Mouse (Mus musculus): ENCODE results near the gene Arhgap15. TPM values are rescaled to one million over a fixed set of nuclear protein-coding genes. Genes with fewer than 3 reads are reported as not detected.

The Arhgap15 gene
- polyA plus RNA-seq, 1 experiment: 0.63 TPM

DNA sequence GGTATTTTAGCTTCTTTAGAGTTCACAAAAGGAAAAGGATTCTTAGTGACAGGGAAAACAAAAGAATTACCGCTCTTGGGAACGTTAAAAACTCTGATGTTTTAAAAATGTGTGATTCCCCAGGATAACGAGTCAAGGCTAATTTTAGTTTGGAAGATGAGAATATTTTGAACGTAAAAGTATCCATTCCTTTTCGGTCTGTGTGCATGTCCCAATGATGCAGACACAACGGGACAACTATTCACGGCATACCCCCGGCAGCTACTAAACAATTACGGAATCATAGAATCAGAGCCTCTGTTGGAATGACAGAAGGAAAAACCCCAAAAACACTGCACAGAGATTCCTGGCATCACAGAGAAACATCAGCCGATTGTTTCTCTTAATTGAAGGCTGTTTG, 281.2 kb downstream of the Arhgap15 start:
- no peak for DNase-seq (ENCODE audit: low read depth)

DNA sequence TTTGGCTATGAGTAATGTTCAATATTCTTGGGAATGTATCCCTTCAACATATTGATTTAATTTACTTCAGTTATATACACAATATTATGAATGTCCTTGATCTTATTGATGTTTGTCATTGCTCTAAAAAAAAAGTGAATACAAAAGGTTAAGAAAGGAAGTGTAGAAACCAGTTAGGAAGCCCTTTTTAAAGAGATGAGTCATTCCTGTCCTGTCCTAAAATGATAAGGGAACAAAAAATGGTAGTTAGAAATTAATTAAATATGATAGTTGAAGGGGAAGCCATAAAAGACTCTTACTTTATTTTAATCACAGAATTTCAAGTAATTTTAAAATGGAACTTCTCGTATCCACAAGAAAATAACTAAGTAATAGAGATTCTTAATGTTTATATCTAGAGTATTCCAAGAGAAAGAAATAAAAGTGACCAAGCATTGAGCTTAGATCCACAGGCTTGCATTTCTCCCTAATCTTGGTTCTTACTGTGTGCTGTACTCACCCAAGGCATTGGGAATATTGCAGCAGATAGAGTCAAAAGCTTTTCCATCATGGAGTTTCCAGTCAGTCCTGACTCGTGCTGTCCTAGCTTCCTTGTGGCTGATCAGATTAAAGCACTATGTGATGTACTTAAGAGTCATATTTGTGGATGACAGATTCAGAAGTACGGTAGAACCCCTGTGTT, 291.0 kb downstream of the Arhgap15 start:
- DNase-seq (ENCODE audit: low read depth): no peak

DNA sequence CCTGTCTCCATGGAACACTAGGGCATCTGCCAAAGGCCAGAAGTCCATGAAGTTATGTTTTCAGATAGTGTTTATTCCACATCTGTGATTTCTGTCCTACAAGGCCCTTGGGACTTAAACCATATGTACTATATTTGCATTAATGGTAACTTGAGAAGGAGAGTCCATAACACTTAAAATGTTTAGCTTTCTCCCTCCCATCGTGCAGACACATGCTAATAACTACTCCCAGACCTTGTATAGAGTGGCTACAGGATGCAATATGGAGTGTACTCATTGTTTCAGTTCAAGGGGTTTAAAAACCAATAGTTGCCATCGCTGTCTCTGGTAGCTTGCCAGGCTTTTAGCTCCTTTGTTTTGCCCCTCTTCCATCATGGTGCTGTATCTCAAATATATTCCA, 295.5 kb downstream of the Arhgap15 start:
- no peak for DNase-seq (ENCODE audit: low read depth)

DNA sequence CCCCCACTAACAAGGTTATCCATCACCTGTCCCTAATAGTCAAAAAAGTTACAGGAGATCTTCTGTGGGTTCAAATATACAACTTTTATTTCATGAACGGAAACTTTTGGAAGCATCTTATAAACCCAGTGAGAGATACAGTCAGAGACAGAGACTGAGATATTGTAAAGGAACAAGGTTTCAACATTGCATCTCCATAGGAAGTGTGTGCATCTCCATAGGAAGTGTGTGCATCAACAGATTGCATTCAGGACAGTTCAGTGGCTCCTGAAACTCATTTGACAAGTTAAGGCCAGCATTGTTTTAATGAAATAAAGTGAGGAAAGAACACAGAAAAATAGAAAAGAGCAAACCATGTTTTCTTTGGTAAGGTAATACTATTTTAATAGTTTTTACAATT, 296.0 kb downstream of the Arhgap15 start:
- DNase-seq (ENCODE audit: low read depth): no peak

DNA sequence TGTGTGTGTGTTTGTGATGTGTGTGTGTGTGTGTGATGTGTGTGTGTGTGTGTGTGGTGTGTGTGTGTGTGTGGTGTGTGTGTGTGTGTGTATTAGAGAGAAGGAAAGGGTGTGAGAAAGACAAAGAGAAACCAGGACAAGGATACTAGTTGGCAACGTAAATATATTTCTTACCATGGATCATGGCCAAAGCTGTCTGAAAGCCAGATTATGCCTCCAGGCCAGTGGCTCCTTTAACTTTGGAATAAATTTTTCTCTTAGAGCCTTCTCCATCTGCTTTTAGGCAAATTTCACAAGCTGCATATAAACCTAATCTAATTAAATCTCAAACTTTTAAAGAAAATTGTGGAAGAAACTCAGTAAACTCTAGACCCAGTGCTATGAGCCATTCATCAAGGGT, 296.6 kb downstream of the Arhgap15 start:
- DNase-seq (ENCODE audit: low read depth): no peak

DNA sequence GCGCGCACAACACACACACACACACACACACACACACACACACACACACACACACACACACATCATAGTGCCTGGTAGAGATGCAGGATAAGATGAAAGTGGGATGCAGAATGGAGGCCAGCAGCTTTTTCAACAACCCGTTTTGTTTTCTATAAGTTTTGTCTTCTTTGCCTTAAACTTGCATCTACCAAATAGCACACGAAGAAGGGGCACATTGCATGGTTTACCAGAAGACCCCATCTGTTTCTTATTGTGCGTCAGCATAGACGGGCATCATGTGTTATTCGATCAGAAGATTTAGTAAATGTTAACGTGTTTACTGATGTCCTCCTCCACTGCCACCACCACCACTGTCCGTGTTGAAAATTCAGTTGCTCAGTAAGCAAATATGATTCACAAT, 311.7 kb downstream of the Arhgap15 start:
- DNase-seq (ENCODE audit: low read depth): no peak

DNA sequence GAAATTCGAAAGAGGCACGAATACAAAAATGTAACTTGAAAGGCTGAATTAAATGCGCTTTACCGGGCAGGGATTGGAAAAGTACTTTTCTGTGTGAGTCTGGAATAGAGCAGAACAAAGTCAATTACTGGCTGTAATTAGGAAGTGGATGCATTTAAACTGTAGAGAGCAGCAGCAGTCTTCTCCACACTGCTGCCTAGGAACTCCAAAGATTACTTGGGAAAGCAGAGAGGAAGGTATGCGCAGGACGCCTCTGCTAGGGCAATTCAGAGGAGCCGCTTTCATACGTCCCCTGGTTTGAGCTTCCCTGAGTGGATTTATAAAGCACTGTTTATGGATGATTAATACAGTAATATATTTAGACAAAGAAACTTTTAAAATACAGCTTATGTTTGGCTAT, 312.1 kb downstream of the Arhgap15 start:
- DNase-seq (ENCODE audit: low read depth): no peak

DNA sequence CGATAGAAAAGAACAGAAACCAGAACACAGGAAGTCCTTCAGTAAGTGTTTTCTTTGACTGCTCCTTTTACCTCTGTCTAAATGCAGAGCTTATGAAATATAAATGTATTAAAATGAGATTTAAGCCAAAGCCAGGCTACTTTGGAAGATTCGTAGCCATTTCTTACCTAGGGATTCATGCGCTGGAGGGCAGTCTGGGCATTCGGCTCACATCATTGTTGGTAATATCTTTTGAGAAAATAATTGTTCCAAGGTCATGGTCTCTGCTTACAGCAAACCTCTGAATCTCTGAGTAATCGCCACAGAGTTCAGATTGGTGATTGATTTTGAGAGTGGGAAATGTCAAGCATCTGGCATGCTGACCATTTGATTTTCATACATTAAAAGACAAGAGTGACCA, 316.4 kb downstream of the Arhgap15 start:
- no peak for DNase-seq (ENCODE audit: low read depth)

DNA sequence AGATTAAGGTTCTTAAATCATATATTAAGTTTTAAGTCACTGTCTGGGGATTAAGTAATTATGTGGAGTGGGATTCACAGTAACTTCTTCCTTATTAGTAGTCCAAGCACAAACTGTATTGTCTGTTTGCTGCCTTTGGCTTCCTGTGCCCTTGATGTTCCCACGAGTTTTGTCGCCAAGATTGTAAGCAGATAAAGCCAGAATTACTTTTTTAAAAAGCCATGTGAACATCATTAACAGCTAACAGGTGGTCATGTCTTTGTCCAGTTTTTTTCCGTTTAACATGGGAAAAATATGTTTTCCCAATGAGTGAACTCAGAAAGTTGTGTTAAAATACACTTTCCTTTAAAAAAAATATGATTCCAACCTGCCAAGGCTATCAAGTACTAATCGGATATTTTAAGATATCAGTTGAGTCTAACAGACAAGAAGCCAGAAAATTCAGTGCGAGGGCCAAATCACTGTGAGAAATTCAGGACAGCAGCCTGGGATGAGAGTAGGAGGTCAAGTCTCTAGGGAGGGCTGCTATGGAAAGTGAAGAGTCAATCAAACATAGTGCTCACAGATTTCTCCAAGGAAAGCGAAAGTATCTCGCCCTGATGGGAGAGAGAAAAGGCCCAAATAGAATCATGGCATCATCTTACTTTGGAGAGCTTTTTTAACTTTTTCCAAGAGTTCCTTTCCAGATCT, 319.7 kb downstream of the Arhgap15 start:
- no peak for DNase-seq (ENCODE audit: low read depth)

DNA sequence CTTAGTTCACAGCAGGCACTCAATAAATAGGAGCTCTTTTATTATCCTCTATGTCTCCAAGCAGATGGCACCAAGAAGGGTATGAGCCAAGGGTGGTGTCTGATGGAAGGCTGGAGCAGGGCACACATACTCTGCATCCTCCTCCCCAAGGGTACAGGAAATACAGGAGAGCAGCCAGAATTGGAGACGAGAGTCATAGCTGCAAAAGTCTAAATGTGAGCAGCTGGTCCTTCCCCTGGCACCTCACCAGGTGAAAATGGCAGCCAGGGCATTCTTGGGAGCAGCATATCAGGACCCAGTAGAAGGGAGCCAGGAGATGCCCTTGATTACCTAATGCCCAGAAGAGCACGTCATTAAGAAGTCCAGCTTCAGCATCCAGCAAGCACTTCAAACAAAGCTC, 320.3 kb downstream of the Arhgap15 start:
- no peak for DNase-seq (ENCODE audit: low read depth)

DNA sequence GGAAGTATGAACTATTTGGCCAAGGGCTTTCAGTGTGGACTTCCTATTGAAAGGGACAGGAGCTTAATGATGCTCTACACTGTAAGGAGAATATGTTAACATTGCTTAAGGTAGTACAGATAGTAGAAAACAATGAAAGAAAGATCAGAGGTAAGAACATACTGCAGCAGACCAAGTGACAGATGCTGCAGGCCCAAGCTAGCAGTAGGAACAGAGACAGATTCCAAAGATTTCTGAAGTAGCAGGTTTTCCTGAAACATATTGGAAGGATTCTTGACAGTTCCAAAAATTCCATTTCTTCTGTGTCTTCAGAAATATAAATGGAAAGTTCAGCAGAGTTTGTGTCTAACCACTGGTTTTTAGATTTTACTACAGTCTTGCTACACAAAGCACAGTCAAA, 327.9 kb downstream of the Arhgap15 start:
- no peak for DNase-seq (ENCODE audit: low read depth)

DNA sequence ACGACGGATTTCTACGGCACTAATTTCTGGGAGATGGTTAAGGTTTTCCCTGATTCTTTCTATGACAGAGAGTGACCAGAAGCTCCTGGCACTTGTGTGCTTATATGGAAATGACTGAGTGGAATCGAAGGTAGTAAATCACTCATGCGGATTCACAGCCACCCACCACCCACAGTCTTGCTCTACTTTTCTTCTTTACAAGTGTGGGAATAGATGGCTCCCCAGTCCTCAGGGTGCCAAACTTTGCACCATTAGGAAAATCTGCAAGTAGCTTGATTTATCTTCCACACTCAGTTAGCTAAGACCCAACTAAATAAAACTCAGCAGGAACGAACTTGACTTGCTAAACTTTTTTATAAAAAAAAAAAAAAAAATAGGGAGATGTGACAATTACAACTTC, 331.9 kb downstream of the Arhgap15 start:
- no peak for DNase-seq (ENCODE audit: low read depth)

DNA sequence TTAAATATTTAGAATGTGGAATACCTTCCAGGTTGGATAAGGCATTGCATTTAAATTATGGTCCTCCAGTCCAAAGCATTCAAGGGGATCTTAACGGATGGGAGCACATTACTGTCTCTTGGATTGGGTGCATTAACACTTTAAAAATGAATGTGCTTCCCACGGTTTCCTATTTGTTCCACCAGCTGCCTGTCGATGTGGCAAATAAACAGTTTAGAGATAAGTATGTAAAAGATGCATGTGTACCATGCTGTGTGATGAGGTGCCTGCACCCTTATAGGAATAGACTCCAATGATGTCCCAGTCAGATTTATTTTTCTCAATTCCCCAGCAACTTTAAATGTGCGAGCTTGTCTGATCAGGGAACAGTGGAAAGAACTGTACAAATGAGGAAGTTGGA, 332.6 kb downstream of the Arhgap15 start:
- DNase-seq (ENCODE audit: low read depth): no peak

DNA sequence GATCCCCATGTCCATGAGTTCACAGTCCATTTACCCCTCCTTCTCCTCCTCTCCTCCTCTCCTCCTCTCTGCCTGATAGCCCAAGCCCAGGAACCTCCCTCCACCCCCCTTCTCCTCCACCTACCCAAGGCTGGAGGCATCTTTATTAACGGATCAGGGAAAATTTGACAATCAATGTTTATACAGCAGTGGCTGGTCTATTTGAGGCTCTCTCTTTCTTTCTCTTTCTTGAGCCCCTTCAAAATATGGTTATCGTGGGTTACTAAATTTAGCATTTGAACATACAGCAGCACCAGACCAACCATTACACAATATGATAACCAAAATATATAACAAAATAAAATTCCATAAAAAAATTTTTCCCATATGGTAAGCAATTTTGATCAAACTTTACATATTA, 335.8 kb downstream of the Arhgap15 start:
- no peak for DNase-seq (ENCODE audit: low read depth)

DNA sequence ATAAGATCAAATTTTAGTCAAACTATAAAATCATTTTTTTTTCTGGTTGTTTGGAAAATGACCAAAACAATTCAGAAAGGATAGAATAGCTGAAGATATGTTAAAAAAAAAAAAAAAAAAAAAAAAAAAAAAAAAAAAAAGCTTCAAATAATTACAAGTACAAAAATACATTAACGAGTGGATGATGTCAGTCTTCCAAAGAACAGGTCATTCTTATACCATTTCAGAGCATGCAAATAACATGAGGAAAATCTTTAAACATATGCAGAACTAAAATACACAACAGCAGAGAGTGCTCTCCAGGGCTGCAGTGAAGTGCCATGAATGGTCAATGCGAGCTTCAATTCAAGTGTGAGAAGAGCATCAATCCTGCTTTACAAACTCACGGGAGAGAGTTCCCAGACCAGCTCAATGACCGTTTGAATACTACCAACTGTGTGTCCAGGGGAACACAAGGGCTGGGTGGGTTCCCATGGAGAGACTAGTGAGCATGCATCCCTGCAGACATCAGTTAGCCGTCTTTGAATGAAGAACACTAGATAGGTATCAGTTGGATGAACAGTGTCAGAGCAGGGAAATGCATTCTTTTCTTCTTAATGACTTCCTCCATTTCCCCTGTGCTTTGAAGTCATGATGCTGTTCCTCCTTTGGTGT, 337.9 kb downstream of the Arhgap15 start:
- no peak for DNase-seq (ENCODE audit: low read depth)

DNA sequence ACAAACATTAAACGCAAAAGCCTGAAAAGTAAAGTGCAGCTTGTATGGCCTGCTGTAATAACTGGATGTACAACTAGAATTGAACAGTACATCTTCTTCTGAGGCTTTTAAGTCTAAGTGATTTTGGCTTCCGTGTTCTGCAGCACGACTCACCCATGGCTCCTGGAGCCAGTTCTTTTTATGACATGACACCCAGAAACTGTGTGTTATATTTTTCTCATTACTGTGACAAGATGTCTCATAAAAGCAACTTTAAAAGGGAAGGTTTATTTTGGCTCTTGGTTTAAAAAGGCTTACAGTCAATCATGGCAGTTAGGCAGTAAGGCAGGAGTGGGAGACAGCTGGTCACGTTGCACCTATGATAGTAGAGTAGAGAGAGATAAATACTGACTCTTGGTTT, 349.9 kb downstream of the Arhgap15 start:
- no peak for DNase-seq (ENCODE audit: low read depth)

DNA sequence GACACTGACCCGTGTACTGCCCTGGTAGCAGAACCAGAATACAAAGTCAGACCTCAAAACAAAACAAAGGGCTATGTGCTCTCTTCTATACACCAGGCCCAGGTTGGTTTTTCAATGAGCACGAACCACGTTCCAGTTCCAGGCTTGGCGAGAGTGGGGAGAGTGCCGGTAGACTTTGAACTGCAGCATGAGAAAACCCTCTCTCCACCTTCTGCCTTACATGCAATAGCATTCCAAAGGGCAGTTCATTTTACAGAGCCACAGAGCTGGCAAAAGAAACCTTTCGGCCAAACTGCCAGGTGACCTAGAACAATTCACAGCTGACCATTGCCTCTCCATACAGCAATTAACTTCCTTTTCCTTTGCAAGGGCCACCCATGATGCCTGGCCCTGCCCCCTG, 353.7 kb downstream of the Arhgap15 start:
- DNase-seq (ENCODE audit: low read depth): no peak

DNA sequence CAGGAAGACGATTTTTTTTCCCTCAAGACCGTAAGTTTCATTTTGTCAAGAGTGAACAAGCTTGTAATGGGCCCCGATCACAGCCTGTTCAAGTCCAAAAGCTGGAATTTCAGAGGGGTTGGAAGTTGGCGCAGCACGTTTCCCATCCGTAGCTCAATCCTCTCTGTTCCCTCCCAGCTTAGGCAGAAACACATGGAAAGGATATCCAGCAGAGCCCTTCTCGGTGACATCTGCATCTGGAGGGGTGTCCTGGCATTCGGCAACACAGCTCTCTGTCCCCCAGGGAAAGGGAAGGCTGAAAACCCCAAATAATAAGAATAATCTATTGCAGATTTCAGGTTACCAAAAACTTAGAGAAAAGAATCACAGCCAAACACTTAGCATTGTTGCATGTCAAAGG, 354.7 kb downstream of the Arhgap15 start:
- no peak for DNase-seq (ENCODE audit: low read depth)

DNA sequence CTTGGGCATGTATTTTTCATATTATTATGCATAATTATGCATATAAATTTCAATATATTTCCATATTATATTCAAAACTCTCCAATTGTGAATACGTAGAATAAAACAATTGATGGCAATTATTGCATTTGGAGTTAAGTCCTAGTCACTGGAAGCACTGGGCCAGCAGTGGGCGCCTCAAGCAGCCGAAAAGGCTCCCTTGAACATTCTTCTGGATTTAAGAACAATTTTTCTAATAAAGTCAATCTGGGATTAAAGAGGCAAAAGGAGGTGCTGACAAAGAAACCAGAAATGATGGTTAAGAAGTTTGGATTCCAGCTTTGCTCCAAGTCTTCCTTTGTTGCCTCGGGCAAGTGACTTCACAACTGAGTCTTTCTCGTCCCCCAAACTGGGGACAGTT, 355.1 kb downstream of the Arhgap15 start:
- DNase-seq (ENCODE audit: low read depth): no peak

DNA sequence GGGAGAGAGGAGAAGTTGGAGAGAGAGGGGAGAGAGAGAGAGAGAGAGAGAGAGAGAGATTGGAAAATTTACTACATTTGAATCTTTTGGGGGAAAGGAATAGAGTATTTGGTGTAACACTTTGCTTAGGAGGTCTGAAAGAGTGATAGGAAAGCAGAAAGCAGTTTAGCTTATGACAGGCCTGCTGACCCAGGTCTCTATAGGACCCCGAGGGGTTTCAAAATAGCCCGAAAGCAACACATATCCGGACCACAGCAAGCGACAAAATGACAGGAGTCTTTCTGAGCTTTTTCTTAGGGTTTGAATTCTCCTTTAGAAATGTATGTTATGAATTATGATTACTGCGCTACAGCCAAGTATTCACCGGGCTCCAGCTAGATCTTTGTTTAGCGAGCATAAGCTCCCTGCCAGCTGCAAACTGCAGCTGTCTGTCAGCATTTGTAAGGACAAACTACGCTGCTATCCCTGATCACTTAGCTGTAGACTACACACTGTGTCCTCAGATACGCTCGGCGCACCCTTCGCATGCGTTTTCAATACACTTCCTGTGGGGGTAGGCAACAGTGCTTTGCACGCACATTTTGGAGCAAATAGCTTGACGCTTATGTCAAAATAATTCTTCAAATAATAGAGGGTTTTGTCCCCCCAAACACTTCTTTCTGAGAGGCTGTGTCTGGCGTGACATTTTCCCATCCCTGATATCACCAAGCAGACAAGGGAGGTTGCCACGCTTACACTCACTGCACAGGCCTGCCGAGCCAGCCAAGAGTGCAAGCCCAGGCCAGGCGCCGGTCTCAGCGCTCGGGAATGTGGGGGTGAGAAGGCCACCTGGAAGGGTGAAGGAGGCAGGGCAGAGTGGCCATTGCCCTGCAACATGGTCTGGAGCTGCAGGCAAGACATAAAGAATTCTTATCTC, 355.9 kb downstream of the Arhgap15 start:
- no peak for DNase-seq (ENCODE audit: low read depth)

DNA sequence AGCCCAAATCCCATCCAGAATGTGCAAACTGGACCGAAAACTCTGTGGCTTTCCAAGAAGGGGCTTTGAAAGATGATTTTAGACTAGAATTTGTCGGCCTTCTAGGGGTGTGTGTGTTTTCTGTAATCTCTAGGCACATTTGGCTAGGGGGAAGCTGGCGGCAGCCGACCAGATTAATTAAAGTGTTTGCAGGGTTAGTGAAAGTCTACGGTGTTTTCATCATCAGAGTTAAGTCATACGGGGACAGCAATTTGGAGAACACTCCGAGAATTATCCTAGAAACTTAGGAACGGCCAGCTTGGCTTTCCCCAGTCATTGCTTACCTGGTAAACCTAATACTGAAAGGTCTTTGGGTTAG, 356.6 kb downstream of the Arhgap15 start:
- DNase-seq (ENCODE audit: low read depth): no peak

DNA sequence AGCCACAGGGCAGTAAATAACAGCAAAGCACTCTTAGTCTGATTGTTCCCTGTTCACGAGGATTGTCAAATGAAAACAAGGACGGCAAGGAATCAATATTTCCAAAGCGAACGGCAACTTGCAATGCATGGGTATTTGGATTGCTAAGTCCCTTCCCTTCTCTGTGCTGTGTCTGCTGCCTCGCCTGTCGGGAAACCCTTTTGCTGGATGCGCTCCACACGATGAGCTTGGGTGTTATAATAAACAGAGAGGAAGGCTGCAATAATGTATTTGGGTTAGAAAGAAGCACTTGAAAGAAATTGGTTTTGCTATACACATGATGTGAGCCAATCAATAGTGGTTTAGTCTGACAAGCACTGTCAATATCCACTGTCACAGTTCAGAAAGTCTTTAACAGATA, 357.7 kb downstream of the Arhgap15 start:
- DNase-seq (ENCODE audit: low read depth): no peak

Measured in gonadal fat pad, adult 2 months (tissue).